Mouse (Mus musculus): ENCODE measurements around the gene Usp43. TPM values are rescaled to one million over a fixed set of nuclear protein-coding genes. Genes with fewer than 3 reads are reported as not detected.
A peak's percentile ranks its signal among the peaks of the same experiment; 100 is the strongest.

Usp43 gene
- total RNA-seq (2021) = 1 to 10 TPM in 1 of 2 experiments, under 1 TPM in 1; 0.76 to 1.6 TPM
- long read RNA-seq, experiment 1 = 0 reads
- long read RNA-seq, experiment 2, full-length matches to known transcripts = 1 of 1 reads
- long read RNA-seq, experiment 2, partial matches to known transcripts = 0 of 1 reads
- long read RNA-seq, experiment 2, other reads (novel, unspliced or antisense) = 0 of 1 reads

DNA sequence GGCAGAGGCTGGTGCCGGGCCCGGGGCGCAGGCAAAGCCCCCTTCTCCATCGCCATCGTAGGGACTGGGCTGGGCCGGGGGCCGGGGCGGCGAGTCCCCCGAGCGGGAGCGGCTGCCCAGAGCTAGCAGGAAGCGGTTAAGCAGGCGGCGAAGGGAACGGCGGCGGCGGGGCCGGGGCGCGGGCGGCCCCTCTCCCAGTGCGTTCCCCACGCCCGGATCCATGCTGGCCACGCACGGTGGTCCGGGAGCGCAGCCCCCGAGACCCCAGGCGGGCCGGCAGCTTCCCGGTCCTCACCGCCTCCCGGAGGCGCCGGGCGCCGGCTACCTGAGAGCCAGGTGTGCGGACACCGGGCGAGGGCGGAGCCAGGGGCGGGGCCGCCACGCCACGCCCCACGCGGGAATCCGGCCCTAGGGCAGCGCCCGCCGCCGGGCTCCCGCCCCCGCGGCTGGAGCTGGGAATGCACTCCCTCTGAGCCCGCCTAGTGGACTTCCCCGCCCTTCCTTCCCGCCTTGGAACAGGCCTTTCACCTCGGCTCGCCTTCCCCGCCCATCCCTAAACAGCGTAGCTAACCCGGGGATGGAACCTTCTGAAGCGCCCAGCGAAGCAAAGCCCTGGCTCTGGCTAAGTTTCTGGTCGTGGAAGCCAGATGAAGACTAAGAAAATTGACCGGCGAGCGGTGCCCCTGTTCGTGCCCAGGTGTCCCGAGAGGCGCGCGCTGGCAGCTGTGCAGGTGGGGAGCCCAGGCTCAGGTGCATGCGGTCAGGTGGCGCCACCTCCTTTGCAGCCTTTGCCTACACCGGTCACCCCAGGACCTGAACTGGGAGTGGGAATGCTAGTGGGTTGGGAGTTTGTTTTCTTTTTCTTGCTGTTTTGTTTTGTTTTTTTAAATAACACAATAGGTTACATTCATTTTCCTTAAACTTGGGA lies at the start of gene Usp43:
TSS of gene Usp43 (minus strand) at position 327 of the 928 bp plus-strand sequence.
- peak; percentile 75 to 78 for DNase-seq

DNA sequence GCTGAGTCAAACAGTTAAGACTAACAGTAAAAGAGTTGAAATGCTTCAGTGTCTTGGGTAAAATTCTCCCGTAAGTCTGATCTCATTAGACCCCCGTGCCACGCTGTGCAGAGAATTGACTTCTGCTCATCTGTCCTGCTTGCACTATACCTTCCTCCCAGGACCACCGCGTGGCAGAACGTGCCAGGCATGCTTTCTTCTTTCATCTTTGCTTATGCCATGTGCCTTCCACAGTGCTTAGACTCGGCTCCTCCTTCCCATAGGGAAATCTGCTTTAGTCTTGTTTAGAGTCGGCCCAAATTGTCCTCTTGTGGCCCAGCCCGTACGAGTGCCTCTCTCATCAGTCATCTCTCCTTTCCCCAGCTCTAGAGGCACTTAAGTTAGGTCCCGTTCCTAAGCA lies 45.9 kb upstream of the Usp43 start:
- no peak for DNase-seq

DNA sequence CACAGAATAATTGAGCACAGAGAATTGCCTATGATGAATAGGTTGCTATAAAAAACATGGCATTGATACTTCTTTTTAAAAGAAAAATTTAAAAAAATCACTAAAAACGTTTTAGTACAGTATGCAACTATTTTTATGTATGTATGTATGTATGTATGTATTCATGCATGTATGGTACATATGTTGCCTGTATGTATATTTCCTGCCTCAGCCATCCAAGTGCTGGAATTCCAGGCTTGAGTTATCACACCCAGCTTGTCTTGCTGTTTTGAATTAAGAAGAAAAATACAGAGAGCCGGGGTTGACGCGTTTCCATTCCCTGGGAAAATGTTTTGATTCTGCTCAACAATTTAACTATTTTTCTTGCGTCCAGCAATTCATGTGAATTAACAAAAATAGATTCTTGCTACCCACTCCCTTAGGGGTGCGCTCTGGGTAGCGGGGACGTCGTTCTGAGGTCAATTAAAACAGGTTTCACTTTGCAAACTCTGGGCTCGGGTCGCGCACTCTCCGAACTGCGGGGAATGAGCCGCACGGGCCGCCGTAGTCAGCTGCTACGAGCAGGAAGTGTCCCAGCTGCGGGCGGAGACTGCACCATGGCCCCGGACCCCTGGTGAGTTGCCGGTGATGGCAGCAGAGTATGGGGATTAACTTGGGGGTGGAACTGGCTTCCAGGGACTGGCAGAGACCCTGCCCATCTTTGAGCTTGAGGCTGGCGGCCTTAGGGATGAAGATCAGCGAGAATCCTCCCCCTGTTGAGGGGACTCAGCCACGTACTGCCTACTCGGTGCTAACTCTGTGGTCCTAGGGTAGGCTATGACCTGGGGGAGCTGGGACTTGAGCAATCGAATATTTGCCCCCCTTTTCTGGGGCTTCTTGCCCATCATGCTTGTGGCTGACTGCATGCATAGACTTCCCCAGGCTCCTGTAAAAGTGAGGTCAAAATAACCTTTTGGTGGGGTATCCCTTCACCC lies 44.2 kb upstream of the Usp43 start, which contains the start of gene Stx8:
TSS of gene Stx8 (plus strand) at position 289 of the 974 bp plus-strand sequence.
- peak; percentile 97 to 98 for DNase-seq

DNA sequence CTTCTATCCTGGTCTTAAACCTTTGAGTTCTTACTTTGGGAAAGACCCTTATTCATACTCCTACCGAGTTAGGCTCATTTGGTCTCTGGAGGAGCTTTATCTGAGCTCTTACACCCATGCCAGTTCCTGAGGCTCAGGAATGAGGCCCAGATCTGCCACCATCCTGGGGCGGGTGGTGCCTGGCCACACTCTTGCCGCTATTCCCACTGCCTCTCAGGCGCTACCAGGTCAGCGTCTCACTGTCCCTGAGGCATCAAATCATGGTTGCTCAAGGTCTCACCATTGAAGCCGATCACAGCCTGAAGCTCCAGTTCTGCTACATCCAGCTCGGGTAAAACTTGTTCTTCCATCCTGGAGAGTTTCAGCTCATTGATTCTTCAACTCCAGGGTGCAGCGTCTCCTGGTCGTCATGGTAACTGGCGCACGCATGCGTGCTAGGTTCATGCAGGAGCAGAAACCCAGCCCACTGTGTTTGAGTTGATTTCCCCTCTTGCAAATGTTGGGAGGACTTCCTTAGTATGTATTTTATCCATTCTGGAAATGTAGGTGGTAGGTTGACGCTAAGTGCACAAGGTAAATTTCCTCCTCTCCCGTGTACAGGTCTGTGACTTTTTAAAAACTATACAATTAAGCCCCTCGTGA lies 43.4 kb upstream of the Usp43 start, which contains the start of gene Cfap52:
TSS of gene Cfap52 (minus strand) at position 410 of the 642 bp plus-strand sequence.
- DNase-seq = peak; percentile 91 to 92

DNA sequence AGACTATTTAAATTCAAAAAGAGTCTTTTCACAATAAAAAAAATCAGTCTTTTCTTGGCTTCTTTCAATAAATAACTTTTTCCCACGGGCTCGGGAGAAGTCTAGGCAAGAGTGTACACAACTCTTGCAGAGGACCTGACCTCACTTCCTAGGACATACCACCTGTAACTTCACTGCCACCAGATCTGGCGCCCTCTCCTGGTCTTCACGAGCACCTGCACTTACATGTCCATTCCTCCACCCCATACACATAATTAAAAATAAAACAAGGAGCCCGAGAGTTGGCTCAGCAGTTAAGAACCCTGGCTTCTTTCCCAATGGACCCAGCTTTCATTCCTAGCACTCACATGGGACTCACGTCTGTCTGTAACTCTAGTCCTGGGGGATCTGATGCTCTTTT lies 42.2 kb upstream of the Usp43 start:
- DNase-seq = no peak

DNA sequence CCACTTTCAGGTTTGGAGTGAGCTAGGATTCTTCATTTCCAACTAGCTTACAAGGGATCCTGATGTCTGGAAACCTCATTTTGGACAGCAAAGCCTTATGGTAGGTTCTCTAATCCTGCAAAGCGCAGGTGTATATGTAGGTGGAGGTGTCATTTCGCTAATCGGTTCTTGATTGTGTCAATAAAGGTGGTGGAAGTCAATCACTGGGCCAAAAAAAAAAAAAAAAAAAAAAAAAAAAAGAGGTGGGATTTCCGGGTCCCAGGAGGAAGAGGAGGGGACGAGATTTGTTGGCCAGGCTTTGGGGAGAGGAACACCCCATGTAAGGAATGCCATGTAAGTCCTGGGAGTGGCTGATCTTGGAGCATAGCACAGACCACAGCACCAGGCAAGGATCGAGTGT lies 32.5 kb upstream of the Usp43 start:
- no peak for DNase-seq

DNA sequence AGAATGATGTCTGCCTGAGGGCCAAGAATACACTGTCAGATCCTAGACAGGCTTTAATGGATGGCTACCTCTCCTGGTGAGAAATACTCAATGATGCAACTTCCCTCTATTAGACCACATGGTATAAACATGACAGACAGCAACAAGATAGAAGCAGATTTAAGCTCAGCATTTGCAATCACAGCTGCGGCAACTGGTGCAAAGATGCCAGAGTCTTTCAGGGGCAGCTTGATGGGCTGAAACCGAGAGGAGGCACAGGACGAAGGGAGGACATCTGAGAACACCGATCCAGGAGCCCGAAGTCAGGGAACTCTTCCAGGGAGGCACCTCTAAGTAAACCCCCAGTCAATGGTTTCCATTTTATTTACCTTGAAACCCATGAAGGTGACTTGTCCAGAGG lies 31.7 kb upstream of the Usp43 start:
- DNase-seq = no peak

DNA sequence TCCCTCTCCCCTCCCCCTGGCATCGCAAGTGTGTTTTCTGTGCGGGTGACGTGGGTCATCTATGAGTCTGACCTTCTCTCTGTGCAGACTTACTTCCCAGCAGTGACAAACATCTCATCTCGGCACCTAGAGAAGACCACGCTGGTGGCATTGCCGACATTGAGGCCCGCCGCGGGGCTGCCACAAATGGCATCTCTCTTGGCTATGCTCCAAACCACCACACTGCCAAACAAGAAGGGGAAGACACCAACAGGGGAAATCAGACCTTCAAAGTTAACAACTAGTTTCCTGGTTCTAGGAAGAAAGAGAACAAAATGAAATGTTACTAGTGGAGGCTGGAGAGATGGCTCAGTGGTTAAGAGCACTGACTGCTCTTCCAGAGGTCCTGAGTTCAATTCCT lies 27.5 kb upstream of the Usp43 start:
- no peak for DNase-seq

DNA sequence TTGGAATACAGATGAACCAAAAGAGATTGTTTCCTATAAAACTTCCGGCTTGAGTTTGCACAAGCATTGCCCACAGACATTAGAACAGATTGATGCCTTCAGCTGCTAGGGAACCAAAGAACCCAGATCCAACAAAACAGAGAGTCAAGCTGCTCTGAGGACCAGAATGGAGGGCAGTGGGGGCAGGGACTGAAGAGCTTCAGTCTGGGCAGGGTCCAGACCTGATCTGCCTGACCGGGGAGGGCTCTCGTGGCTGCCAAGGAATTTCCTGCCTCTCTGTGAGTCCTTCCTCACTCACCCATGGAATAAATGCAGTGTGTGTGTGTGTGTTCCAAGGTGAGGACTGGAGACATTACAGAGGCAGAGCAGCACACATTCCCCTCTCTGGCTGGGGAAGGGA lies 26.3 kb upstream of the Usp43 start:
- DNase-seq = no peak

DNA sequence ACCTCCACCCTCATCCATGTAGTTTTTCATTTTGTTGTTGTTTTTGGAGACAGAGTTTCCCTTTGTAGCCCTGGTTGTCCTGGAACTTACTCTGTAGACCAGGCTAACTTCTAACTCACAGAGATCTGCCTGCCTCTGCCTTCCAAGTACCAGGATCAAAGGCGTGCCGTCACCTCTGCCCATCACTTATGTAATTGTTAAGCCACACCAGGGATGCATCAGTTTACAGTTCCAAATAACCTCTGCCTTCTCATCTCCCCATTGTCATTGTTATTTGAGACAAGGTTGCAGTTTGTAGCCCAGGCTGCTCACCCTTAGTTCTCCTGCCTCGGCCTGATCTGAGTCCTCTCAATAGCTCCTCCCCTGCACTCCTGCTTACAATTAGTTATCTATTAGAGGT lies 10.2 kb upstream of the Usp43 start:
- no peak for DNase-seq

DNA sequence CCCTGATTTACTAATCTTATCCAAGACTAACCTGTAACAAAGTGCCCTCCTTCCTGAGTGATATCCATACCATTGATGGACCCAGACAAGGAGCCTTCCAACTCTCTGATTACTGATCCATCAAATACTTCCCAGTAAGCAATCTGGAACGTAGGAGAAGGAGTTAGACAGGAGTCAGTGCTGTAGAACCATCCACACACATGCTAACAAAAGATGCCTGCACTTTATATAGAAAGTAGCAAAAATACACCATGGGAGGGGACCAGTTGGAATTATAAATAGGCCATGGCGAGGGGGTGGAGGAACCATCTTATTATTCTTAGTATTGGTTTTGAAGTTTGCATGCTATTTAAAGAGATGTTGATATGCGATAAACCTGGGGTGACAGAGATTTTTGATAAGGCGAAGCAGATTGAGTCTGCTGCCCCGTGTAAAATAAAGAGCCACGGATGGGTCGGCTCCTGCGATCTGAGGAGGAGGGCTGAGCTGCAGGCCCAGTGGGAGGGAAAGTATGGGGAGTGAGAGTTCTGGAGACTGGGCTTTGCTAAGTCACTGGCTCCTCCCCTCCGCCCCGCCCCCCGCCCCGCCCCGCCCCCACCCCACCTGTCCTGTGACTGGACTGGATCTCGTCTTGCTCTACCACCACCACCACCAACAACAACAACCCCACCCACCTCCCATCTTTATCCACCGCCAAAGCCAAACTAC lies 4.5 kb upstream of the Usp43 start:
- no peak for DNase-seq

DNA sequence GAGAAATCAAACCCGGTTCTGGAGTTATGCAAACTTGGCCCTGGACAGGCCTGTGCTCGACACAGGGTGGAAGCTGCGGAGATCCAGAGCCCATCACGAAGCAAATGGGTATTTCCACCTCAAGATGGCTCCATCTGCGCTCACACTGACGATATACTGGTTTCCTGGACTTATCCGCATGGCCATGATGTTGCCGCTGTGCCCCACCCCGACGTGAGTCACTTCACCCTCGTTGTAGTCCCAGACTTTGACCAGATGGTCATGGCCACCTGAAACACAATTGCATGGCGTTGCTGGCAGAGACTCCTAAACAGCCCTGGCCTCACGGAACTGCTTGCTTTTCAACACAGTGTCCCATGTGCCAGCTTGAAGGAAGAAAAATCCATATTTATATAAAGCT lies 3.0 kb upstream of the Usp43 start:
- DNase-seq = no peak

DNA sequence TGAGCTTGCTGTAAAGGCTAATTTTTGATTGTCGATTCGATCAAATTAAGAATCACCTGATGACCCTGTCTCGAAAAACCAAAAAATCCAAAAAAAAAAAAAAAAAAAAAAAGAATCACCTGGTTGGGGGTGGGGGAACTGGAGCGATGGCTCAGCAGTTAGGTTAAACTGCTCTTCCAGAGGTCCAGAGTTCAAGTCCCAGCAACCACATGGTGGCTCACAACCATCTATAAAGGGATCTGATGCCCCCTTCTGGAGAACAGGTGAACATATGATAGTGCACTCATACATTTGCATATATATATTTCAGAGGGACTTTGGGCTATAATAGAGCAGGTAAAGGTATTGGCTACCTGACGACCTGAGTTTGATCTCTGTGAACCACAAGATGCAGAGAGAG lies 1.8 kb upstream of the Usp43 start:
- DNase-seq = no peak

DNA sequence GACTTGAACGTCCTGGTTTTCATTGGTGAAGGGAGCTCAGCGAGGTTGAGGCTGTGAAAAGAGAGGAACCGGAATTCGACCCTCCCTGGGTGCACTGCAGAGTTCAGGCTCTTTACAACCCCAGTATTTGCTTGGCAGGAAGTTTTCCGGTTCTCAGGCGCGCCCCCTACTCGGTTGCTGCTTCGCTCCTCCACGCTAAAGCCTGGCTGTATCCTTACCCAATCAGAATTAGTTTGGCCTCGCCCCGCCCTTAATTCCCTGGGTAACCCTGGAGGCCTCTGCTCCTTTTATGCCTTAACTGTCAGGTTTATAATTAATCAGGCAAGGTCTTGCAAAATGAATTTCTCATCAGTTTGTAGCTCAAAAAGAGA lies 787 bp upstream of the Usp43 start:
- DNase-seq = peak; percentile 76 to 78

DNA sequence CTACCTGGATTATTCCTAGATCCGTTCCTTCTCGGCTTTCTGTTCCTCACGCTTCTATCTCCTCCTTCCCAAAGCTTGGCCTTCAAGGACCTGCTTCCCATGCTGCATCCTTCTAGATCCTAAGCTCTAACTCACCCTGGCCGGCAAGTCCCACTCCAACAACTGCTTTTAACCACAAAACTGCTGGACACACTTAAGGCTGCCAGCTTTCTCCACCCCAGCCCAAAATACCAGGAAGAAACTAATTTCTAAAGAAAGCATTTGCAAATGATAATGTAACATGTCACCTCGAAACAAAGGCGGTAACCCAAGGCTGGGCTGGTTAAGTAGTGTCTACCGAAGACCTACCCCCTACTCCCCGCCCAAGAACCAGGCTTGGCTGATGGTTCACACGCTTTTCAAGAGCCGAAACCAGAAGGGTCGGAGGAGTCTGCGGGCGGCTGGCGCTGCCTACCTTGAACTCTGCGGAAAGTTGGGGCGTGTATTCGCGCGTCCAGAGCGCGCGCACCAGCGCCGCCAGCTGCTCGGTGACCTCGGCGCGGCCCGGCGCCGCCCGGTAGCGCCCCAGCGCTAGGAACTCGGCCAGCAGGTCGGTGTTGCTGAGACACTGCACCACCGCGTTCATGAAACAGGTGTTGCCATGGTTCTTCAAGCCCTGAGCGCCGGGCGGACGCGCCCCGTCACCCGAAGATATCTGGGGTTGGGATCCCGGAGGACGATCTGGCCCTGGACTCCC lies 694 bp downstream of the Usp43 start:
- peak; percentile 57 to 60 for DNase-seq

DNA sequence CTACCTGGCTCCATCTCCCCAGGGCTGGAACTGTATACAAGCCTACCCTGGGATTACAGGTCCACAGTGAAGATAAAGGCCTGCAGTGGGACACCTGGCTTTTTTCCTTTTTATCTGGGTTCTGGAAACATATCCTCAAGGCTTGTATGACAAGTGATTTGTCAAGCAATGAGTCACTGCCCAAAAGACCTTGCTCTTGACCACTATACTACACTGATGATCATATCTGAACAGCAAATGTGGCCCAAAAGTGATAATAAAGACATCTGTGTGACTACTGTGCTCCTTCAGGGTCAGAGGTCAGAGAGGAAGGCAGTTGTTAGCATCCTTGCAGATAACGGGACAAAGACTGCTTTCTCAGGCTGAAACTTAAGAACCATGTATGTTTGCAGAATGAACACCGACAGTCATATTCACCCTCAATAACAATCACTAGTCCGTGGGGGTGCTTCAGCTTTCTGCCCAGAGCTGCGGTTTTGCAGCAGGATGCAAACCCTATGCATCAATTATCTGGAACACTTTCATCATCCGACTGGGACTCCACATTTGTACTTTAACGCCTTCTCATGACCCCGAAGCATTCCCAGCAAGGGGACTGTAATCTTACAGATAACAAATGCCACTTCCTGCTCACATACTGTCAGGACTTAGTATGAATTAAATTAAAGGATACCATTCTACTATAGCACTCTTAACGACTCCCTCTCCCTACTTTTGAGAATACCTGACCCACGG lies 1.6 kb downstream of the Usp43 start:
- peak in 1 of 2 experiments; percentile 19 for DNase-seq

DNA sequence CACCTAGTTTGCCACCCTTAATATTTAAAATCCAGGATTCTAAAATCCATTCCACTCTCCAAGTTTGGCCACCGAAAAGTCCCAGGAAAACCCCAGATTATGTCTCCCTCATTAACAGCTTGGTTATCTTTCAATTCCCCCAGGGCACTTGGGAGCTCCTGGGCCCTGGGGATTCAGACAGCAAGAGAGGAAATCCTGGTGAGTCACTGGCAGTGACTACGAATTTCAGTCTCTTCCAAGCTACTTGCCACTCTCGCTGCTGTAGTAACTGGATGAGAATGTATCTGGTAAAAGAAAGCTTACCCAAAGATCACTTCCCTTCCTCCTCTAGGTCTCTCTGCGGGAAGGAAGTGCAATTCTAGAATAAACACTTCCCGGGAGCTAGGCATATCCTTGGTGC lies 2.4 kb downstream of the Usp43 start:
- peak in 1 of 2 experiments; percentile 26 for DNase-seq

DNA sequence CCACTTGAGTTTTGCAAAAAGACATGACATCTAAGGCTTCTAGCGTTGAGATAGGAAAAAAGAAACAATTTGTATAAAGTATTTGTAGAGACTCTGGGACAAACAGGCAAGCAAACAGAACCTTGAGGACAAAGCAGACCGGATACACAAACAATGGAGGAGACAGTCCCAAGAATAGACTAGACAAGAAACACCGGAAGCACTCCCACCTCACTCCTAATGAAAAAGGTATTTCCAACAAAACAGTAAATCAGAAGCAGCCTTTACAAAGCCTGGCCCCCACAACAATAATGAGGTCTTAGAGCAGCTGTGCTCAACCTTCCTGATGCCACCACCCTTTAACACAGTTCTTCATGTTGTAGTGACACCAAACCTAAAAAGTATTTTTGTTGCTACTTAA lies 4.8 kb downstream of the Usp43 start:
- DNase-seq = no peak

DNA sequence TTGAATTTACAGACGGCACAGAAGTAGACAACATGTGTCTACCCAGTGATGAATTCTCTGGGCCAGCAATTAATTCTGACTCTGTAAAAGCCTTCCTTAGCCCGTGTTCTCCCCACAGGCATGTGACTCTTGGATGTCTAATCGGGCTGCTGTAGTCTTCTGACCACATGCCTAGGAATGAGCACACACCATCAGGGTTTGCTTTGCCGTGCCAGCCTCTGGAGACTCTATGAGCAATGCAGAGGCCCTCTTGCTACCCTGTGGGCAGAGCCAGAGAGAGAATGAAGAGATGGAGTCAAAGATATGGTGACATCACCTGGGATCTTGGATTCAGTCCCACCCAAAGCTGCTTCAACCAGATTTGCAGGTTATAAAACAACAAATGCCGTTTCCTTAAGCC lies 10.9 kb downstream of the Usp43 start:
- no peak for DNase-seq

DNA sequence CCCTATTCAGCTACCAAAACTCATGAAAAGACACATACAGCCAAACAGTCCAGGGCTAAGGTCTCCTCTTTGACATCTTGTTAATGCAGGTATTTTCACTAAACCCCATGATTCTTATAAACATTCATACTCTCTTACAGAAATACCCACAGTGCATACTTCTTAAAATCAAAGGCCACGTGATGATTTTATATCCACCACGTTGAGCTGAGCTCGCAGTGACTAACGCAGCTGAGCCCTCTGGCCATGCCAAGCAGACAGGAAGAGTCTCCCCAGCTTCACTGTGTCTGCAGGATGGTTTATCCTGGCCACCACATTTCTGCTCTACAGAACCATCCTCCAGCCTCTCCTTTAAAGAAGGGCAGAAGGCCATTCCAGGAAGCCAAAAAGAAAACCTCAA lies 18.2 kb downstream of the Usp43 start:
- no peak for DNase-seq

Data from adrenal gland, postnatal 36 days (tissue).